Mouse (Mus musculus) limb, embryonic 10.5 days (tissue): ENCODE data around the gene Inpp5a. TPM values are rescaled to one million over a fixed set of nuclear protein-coding genes. Genes with fewer than 3 reads are reported as not detected.

ENCODE experiments used
- DNase-seq: peaks from one replicate; pipeline ENCODE4 v3.0.0-alpha.2; 2017; ENCODE audit warnings: low spot score
- H3K27ac ChIP-seq: fragments of 300-500 bp; sonication (generic); 2 replicates; pipeline ENCODE4 v1.5.1; 2016; ENCODE audit warnings: mild to moderate bottlenecking
- H3K27me3 ChIP-seq: fragments of 300-500 bp; sonication (generic); 2 replicates; pipeline ENCODE4 v1.6.1; 2016; ENCODE audit warnings: low read depth, mild to moderate bottlenecking; ENCODE audit not compliant: poor library complexity, severe bottlenecking
- H3K36me3 ChIP-seq: fragments of 300-500 bp; sonication (generic); 2 replicates; pipeline ENCODE4 v1.6.1; 2016; ENCODE audit warnings: mild to moderate bottlenecking, moderate library complexity
- H3K4me1 ChIP-seq: fragments of 300-500 bp; sonication (generic); 2 replicates; pipeline ENCODE4 v1.6.1; 2016
- H3K4me3 ChIP-seq: fragments of 300-500 bp; sonication (generic); 2 replicates; pipeline ENCODE4 v1.5.1; 2016; ENCODE audit warnings: mild to moderate bottlenecking, moderate library complexity
- H3K9me3 ChIP-seq: fragments of 300-500 bp; sonication (generic); replicated peaks from 2 replicates; pipeline ENCODE4 v1.6.1; 2016; ENCODE audit warnings: mild to moderate bottlenecking
- WGBS: fragments of 180-500 bp; shearing (Covaris S2); methylation state at CpG from one replicate; pipeline ENCODE4 v1.1.7; 2016; 5-methylcytosine and 5-hydroxymethylcytosine counted together
- polyA plus RNA-seq: library from polyadenylated mRNA; unstranded; fragments of >200 nt; fragmentation: Nextera tagmentation; extraction: Ambion mirVana; gene quantifications from 2 replicates; pipeline ENCODE4 v1.2.1, GENCODE M21; 2016

Gene Inpp5a
- polyA plus RNA-seq, 1 experiment from 2014 or later: 17.3 TPM

DNA sequence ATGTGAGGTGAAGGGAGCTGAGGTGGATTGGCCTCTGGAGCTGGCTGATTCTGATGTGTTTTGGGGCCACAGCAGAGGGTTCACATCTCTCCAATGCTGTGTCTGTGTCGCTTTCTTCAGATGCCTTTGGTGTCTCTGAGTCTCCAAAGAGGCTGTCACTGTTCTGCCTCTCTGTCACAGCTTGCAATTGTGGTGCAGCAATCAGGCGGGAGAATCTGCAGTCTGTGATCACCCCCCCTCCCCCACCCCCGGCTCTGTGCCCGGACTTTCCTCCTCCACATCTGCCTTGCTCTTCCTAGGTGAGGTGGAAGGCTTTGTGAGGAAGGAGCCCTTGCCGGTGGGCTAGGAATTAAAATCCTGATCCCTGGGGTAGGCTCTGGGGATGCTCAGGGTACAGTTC is 52.1 kb downstream of the Inpp5a start:
- WGBS: 36% methylated on average over 5 of the region's 5 CpGs
- H3K4me1 ChIP-seq: peaks cover 28% of the 10 kb centered on the region
- H3K27ac ChIP-seq: no peak overlapping the region

DNA sequence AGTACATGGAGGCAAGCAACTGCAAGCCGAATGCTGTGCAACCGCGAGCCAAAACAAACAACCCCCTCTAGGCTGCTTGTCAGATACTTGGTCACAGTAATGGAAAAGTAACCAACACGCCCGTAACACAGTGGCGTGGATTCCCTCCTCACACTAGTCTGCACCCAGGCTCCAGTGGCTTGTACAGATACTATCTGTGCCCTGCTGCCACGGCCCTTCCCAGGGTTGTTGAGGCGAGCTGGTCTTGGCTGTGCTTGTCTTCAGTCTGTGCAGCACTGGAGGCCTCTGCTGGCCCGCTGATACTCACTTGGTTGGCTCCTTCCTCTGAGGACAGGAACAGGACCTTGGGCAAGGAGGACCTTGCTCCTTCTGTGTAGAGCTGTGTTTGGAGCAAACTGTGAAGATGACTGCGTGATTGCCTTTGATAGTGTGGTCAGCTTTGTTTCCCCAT is 52.9 kb downstream of the Inpp5a start:
- Histone ChIP-seq H3K9me3 (no peaks in the 10 kb centered on the region), H3K4me1 (peaks cover 29% of the 10 kb centered on the region), H3K27ac (no peak overlapping the region), H3K36me3 (no peaks in the 10 kb centered on the region), H3K27me3 (no peaks in the 10 kb centered on the region), H3K4me3 (no peak overlapping the region)
- no peak for DNase-seq
- 87% methylated on average over 10 of the region's 10 CpGs for WGBS

More for the DNA sequence above, 52.1 kb downstream of the Inpp5a start:
- H3K27me3 ChIP-seq: no peaks in the 10 kb centered on the region
- DNase-seq: no peak
- no peaks in the 10 kb centered on the region for H3K36me3 ChIP-seq
- no peaks in the 10 kb centered on the region for H3K9me3 ChIP-seq
- H3K4me3 ChIP-seq: no peak overlapping the region

DNA sequence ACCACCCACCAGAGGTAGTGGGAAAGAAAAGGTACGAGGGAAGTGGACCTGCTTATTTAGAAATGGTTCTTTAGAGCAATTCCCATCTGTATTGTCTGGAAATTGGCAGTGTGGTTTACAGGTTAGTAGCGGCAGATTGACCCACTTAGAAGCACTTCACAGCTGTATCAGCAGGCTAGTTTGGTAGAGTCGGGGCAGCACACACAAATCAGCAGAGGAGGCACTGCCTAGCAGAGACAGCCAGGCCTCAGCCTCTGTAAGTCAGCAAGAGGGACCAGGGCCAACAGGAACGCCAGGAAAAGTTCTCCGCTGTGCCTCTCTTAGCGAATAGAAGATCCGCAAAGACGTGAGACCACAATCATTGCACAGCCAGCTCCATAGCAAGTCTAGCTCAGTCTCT is 56.7 kb downstream of the Inpp5a start:
- H3K27ac ChIP-seq: no peak overlapping the region
- 86% methylated on average over 8 of the region's 8 CpGs for WGBS
- H3K9me3 ChIP-seq: no peaks in the 10 kb centered on the region
- H3K27me3 ChIP-seq: no peaks in the 10 kb centered on the region
- no peak overlapping the region for H3K4me3 ChIP-seq
- H3K36me3 ChIP-seq: no peaks in the 10 kb centered on the region
- DNase-seq: no peak
- H3K4me1 ChIP-seq: peaks cover 18% of the 10 kb centered on the region

DNA sequence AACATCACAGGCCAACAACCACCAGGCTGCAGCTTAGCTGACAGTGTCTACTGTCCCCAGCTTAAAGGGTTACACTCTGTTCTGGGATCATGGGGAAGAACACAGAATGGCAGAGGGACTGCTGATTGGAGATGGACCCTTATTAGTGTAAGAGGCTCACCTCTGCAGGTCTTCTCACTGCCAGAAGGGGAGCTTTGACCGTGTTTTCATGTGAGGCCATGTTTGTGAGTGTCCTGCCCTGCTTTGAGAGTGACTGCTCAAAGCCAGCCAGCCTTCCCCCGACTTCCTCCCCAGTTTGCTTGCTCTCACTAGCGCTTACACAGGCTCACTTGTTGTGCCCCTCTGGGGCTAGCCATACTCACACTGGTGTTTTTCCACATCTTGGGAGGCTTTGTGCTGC is 58.5 kb downstream of the Inpp5a start:
- no peak overlapping the region for H3K4me3 ChIP-seq
- H3K27ac ChIP-seq: no peak overlapping the region
- no peaks in the 10 kb centered on the region for H3K9me3 ChIP-seq
- 93% methylated on average over 3 of the region's 3 CpGs for WGBS
- no peaks in the 10 kb centered on the region for H3K27me3 ChIP-seq
- H3K36me3 ChIP-seq: no peaks in the 10 kb centered on the region
- no peak for DNase-seq
- peaks cover 15% of the 10 kb centered on the region for H3K4me1 ChIP-seq

DNA sequence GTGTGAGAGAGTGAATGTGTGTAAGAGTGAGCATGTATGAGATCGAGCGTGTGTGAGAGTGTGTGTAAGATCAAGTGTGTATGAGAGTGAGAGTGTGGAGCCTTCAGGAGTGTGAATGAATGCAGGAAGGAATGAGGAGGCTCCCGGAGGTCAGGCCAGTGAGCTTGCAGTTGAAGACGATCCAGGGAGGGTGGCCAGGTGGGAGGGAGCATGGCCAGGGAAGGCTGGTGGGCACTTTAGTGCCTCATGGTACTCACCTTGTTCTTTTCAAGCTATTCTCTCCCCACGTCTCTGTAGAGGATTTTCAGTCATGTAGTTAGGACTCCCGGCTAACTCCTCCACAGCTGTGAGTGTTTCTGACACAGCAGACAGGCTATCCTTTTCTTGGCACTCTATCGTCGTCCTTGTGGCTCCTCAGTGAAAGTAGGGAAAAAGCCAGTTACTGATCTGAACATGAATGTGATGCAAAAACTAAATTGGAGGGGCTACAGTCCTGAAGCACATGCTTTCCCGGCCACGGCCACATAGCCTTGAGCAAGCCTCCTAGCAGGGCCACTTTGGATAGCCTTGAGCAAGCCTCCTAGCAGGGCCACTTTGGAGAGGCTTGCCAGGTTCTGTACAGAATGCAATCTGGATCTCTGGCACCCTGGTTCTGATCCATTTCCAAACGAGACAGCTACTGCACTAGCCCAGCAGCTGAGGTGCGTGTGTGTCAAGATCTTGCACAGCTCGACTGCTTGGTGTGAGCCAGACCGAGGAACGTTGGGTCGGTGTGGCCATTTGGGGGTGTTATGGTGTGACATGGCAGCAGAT is 61.5 kb downstream of the Inpp5a start:
- no peaks in the 10 kb centered on the region for H3K36me3 ChIP-seq
- no peak for DNase-seq
- no peak overlapping the region for H3K4me3 ChIP-seq
- H3K27me3 ChIP-seq: no peaks in the 10 kb centered on the region
- peaks cover 7% of the 10 kb centered on the region; the same call in 1 of the 2 replicates for H3K4me1 ChIP-seq
- H3K9me3 ChIP-seq: no peaks in the 10 kb centered on the region
- 89% methylated on average over 16 of the region's 16 CpGs for WGBS
- H3K27ac ChIP-seq: no peak overlapping the region

DNA sequence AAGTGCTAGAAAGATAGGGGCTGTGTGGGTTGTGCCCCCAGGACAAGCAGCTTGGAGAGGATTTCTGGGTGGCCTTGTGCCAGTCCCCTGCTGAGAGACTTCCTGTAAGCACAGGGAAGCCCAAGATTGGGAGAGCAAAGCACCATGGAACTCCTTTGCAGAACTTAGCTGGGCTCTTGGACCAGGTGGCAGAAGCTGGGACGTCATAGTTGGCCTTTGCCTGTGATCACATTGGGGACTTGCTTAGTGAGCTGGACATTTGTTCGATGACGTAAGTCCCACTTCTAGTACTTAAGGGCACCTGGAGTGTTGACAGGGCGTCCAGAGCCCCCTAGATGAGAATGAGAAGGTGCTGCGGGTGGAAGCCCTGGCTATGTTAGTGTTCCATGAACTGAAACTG is 62.8 kb downstream of the Inpp5a start:
- Histone ChIP-seq H3K27ac (no peak overlapping the region), H3K36me3 (no peaks in the 10 kb centered on the region), H3K4me1 (peaks cover 2% of the 10 kb centered on the region; the same call in 1 of the 2 replicates), H3K4me3 (no peak overlapping the region), H3K27me3 (no peaks in the 10 kb centered on the region), H3K9me3 (no peaks in the 10 kb centered on the region)
- DNase-seq: no peak
- WGBS: 91% methylated on average over 5 of the region's 5 CpGs

DNA sequence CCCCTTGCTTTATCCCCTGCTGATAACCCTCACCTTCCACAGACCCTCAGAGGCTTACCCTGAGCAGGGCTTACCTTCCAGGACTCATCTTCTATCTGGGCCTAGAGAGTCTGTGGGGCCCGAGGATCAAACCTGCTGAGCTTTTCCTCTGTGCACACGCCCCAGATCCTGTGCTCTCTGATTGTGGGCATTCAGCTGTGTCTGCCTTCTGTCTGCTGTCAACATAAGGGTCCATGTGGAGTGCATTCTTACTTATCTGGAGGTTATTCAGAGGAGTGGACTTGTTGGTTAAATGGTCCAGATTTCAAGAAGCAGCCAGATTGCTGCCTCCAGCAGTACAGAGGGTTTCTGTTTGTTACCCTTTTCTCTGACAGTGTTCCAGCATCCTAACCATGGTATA is 63.3 kb downstream of the Inpp5a start:
- Histone ChIP-seq H3K9me3 (no peaks in the 10 kb centered on the region), H3K27ac (no peak overlapping the region), H3K36me3 (no peaks in the 10 kb centered on the region), H3K4me3 (no peak overlapping the region), H3K27me3 (no peaks in the 10 kb centered on the region), H3K4me1 (peaks cover 2% of the 10 kb centered on the region; the same call in 1 of the 2 replicates)
- 77% methylated on average over 2 of the region's 2 CpGs for WGBS
- DNase-seq: no peak

DNA sequence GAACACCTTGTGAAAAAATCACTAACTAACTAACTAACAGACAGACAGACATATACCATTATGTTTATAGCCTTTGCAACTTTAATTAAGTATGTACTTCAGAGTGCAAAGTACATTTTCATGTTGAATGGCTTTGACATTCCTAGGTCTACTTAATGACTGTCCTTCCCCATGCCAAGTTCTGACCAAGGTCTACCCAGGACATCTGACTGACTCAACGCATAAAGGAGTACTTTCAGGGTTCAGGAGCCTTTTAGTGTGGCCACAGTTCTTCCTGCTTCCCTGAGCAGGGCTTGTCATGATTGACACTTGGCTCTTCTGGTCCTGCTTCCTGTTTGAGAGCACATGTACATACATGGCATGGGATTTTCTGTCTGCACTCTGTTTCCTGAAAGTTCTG is 64.3 kb downstream of the Inpp5a start:
- WGBS: 84% methylated on average over 1 of the region's 1 CpGs
- no peaks in the 10 kb centered on the region for H3K27me3 ChIP-seq
- H3K4me1 ChIP-seq: peaks cover 2% of the 10 kb centered on the region; the same call in 1 of the 2 replicates
- H3K27ac ChIP-seq: no peak overlapping the region
- H3K9me3 ChIP-seq: no peaks in the 10 kb centered on the region
- no peak for DNase-seq
- H3K36me3 ChIP-seq: no peaks in the 10 kb centered on the region
- H3K4me3 ChIP-seq: no peak overlapping the region

DNA sequence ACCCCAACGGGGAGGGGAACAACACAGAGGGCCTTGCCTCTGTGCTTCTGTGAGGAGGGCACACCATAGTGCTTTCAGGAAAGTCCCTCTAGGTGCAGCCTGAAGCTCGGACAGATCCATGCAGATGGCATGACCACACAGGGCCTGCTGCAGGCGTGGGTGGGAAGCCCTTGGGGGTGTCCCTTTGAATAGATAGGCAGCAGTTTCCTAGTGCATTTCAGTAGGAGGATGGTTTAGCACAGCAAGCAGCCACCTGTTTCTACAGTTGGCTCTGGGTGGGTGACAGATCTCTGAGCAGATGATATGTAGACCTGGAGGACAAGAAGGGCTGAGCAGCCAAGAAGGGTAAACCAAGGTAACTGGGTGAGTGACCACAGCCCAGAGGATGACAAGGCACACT is 65.4 kb downstream of the Inpp5a start:
- Histone ChIP-seq H3K4me3 (no peak overlapping the region), H3K9me3 (no peaks in the 10 kb centered on the region), H3K36me3 (no peaks in the 10 kb centered on the region), H3K4me1 (peaks cover 2% of the 10 kb centered on the region; the same call in 1 of the 2 replicates), H3K27me3 (no peaks in the 10 kb centered on the region), H3K27ac (no peak overlapping the region)
- WGBS: 81% methylated on average over 3 of the region's 3 CpGs
- no peak for DNase-seq

DNA sequence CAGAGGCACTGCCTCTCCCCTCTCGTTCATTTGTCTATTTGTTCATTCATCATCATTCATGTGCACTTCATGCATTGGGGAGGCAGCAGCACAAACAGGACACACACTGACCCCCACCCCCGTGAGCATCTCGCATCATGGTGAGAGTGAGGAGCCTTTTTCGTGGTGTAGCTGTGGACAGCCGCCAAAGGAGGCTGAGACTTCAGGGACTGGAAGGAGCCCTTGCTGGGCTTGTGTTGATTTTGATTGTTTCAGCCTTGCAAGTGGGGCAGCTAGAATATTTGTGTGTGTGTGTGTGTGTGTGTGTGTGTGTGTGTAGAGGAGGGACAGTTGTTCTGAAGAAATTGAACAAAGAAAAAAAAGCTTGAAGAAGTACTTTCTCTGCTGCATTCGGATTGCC is 67.8 kb downstream of the Inpp5a start:
- DNase-seq: no peak
- Histone ChIP-seq H3K27ac (no peak overlapping the region), H3K4me1 (no peaks in the 10 kb centered on the region), H3K9me3 (no peaks in the 10 kb centered on the region), H3K4me3 (no peak overlapping the region), H3K36me3 (no peaks in the 10 kb centered on the region), H3K27me3 (no peaks in the 10 kb centered on the region)
- 87% methylated on average over 6 of the region's 6 CpGs for WGBS

DNA sequence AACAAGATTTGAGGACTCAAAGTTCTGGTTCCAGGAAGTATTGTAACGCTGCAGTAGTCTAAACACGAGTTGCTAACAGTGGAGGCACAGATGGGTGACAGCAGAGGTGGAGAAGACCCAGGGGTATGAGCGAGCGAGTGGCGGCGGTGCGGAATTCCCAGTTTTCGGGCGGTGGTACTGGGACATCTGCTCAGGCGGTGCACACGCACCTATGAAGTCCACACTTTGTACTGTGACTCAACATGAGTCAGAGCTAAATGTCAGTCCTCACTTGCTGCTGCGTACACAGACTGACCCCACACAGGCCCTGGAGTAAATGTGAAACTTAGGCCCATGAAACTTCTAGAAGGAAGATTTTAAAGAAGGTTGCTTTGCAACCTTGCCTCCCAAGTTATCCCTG is 72.4 kb downstream of the Inpp5a start:
- H3K9me3 ChIP-seq: no peaks in the 10 kb centered on the region
- WGBS: 91% methylated on average over 12 of the region's 12 CpGs
- H3K4me1 ChIP-seq: no peaks in the 10 kb centered on the region
- H3K36me3 ChIP-seq: no peaks in the 10 kb centered on the region
- DNase-seq: no peak
- H3K27me3 ChIP-seq: no peaks in the 10 kb centered on the region
- no peak overlapping the region for H3K27ac ChIP-seq
- H3K4me3 ChIP-seq: no peak overlapping the region

DNA sequence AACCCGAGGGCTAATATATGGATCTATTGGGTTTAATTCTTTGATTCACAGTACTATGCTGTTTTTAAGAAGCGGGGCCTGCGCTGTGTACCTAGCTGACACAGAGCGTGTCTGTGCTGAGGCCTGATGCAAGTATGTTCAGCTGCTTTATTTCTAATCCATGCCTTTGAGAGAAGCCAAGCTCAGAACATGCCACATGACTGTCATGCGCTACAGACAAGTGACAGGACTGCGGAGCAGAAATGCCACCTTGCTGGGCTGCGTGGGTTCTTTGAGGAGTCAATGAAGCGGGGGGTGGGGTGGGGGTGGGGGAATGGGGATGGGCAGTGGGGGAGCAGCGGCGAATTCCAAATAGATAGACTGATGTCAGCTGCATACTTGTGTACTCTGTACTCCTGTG is 73.2 kb downstream of the Inpp5a start:
- no peaks in the 10 kb centered on the region for H3K36me3 ChIP-seq
- H3K4me1 ChIP-seq: peaks cover 8% of the 10 kb centered on the region
- H3K27ac ChIP-seq: no peak overlapping the region
- H3K9me3 ChIP-seq: no peaks in the 10 kb centered on the region
- no peak overlapping the region for H3K4me3 ChIP-seq
- 92% methylated on average over 10 of the region's 10 CpGs for WGBS
- no peaks in the 10 kb centered on the region for H3K27me3 ChIP-seq
- DNase-seq: no peak

DNA sequence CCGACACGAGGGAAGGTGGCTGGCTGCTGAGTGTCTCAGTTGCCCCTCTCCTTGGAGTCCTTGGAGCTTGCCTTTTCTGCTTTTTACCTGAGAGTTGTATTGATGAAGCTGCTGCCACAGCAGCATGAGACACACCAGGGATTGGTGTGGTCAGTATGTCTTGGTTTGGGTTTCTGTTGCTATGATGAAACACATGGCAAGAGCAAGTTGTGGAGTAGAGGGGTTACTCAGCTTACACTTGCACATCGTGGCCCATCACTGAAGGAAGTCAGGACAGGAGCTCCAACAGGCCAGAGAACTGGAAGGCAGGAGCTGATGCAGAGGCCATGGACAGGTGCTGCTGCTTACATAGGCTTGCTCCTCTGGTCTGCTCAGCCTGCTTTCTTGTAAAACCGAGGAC is 76.6 kb downstream of the Inpp5a start:
- no peaks in the 10 kb centered on the region for H3K9me3 ChIP-seq
- WGBS: 86% methylated on average over 4 of the region's 4 CpGs
- H3K27ac ChIP-seq: no peak overlapping the region

More for the DNA sequence above, 76.6 kb downstream of the Inpp5a start:
- no peak for DNase-seq
- Histone ChIP-seq H3K4me3 (no peak overlapping the region), H3K36me3 (no peaks in the 10 kb centered on the region), H3K4me1 (peaks cover 26% of the 10 kb centered on the region), H3K27me3 (no peaks in the 10 kb centered on the region)
